In genomic region chr7:44971142-44971541, GRCm38 (mm10) we compare ENCODE assay signal across 10 mouse cellular contexts. TPM values are rescaled to one million over a fixed set of nuclear protein-coding genes. Genes with fewer than 3 reads are reported as not detected.
A peak's percentile ranks its signal among the peaks of the same experiment; 100 is the strongest.
DNase-seq lines count a peak whose midpoint lies in the region; ATAC-seq lines count a peak whose summit lies in the region.
"Had no signal": no experiment of that assay in that cellular context is flagged by ENCODE, and none has a peak within 500 bp of the region (broad histone marks: within the 10 kb centered on the region; RNA-seq: fewer than 3 reads in every experiment).

No protein-coding gene starts in this region.

- H3K9me3 ChIP-seq in heart, embryonic 16.5 days (replicated peaks; ENCODE audit: control insufficient read depth, low read length): no peaks in the 10 kb centered on the region
- H3K9me3 ChIP-seq in embryonic facial prominence, embryonic 12.5 days: no peaks in the 10 kb centered on the region
- no peaks in the 10 kb centered on the region for H3K9me3 ChIP-seq in hindbrain, embryonic 16.5 days (ENCODE audit: control insufficient read depth, low read length)
- no peaks in the 10 kb centered on the region for H3K9me3 ChIP-seq in midbrain, embryonic 13.5 days

- WGBS in heart, embryonic 16.5 days: 63% methylated on average over 7 of the region's 7 CpGs
- WGBS in embryonic facial prominence, embryonic 12.5 days: 73% methylated on average over 7 of the region's 7 CpGs
- WGBS in hindbrain, embryonic 16.5 days: 68% methylated on average over 7 of the region's 7 CpGs
- 78% methylated on average over 7 of the region's 7 CpGs for WGBS in midbrain, embryonic 13.5 days

- no peaks in the 10 kb centered on the region for H3K27me3 ChIP-seq in heart, embryonic 16.5 days (ENCODE audit: control insufficient read depth, insufficient read depth, low read length)
- H3K27me3 ChIP-seq in embryonic facial prominence, embryonic 12.5 days: no peaks in the 10 kb centered on the region
- no peaks in the 10 kb centered on the region for H3K27me3 ChIP-seq in hindbrain, embryonic 16.5 days (replicated peaks; ENCODE audit: control insufficient read depth, insufficient read depth, low read length)
- no peaks in the 10 kb centered on the region for H3K27me3 ChIP-seq in midbrain, embryonic 13.5 days

- intact Hi-C loops in heart, postnatal 25 days (cut with DNase I): no loop called here

- H3K4me2 ChIP-seq in heart, embryonic 16.5 days (ENCODE audit: low read depth, low read length): peak overlapping the region; percentile 96
- H3K4me2 ChIP-seq in embryonic facial prominence, embryonic 12.5 days (replicated peaks): peak overlapping the region; percentile 75
- H3K4me2 ChIP-seq in hindbrain, embryonic 16.5 days (ENCODE audit: low read length): peak overlapping the region; percentile 64
- peak overlapping the region; percentile 77 for H3K4me2 ChIP-seq in midbrain, embryonic 13.5 days (replicated peaks)

- H3K4me3 ChIP-seq in heart, embryonic 16.5 days (ENCODE audit: low read length): peak overlapping the region; percentile 70
- peak overlapping the region; percentile 48 for H3K4me3 ChIP-seq in embryonic facial prominence, embryonic 12.5 days
- peak overlapping the region; percentile 46 for H3K4me3 ChIP-seq in hindbrain, embryonic 16.5 days (ENCODE audit: low read length)
- peak overlapping the region; percentile 55 for H3K4me3 ChIP-seq in midbrain, embryonic 13.5 days (replicated peaks)

- H3K9ac ChIP-seq in heart, embryonic 16.5 days (ENCODE audit: low read length): peak overlapping the region; percentile 75; the same call in 1 of the 2 replicates
- H3K9ac ChIP-seq in embryonic facial prominence, embryonic 12.5 days: peak overlapping the region; percentile 65
- H3K9ac ChIP-seq in hindbrain, embryonic 16.5 days (ENCODE audit: low read depth, low read length): peak overlapping the region; percentile 46
- peak overlapping the region; percentile 71 for H3K9ac ChIP-seq in midbrain, embryonic 13.5 days (replicated peaks)

- peaks cover 1% of the 10 kb centered on the region; the same call in 1 of the 2 replicates for H3K36me3 ChIP-seq in heart, embryonic 16.5 days (ENCODE audit: control insufficient read depth, insufficient read depth)
- H3K36me3 ChIP-seq in embryonic facial prominence, embryonic 12.5 days: peaks cover 26% of the 10 kb centered on the region
- H3K36me3 ChIP-seq in hindbrain, embryonic 16.5 days (ENCODE audit: control insufficient read depth, insufficient read depth, low read length): peaks cover 6% of the 10 kb centered on the region
- H3K36me3 ChIP-seq in midbrain, embryonic 13.5 days: peaks cover 29% of the 10 kb centered on the region

- DNase-seq in heart, postnatal 25 days (ENCODE audit: low spot score): no peak
- no peak for DNase-seq in yolk sac, embryonic 10.5 days (ENCODE audit: low spot score)
- no peak for DNase-seq in layer of hippocampus, postnatal 25 days (ENCODE audit: extremely low spot score in 1 of 2, low spot score in 1 of 2)
- no peak for DNase-seq in ovary, postnatal 14 days (ENCODE audit: low spot score)
- DNase-seq: kidney, postnatal 14 days had no signal

- H3K27ac ChIP-seq in heart, embryonic 16.5 days (ENCODE audit: low read length): no peak overlapping the region
- peak overlapping the region; percentile 89 for H3K27ac ChIP-seq in embryonic facial prominence, embryonic 12.5 days
- H3K27ac ChIP-seq in hindbrain, embryonic 16.5 days (ENCODE audit: low read depth, low read length): peak overlapping the region; percentile 67
- H3K27ac ChIP-seq in midbrain, embryonic 13.5 days: peak overlapping the region; percentile 86

- ATAC-seq in heart, embryonic 16.5 days (replicated peaks; ENCODE audit: extremely low read depth, insufficient read depth, low FRiP score): no peak
- ATAC-seq in embryonic facial prominence, embryonic 12.5 days (ENCODE audit: insufficient number of reproducible peaks, insufficient read depth, low FRiP score, low TSS enrichment): no peak
- ATAC-seq in hindbrain, embryonic 16.5 days: no peak
- ATAC-seq in midbrain, embryonic 13.5 days: no peak

- peaks cover 12% of the 10 kb centered on the region for H3K4me1 ChIP-seq in heart, embryonic 16.5 days (ENCODE audit: control insufficient read depth, insufficient read depth, low read length)
- H3K4me1 ChIP-seq in embryonic facial prominence, embryonic 12.5 days: peaks cover 21% of the 10 kb centered on the region
- peaks cover 36% of the 10 kb centered on the region for H3K4me1 ChIP-seq in hindbrain, embryonic 16.5 days (ENCODE audit: control insufficient read depth, insufficient read depth, low read depth, low read length)
- H3K4me1 ChIP-seq in midbrain, embryonic 13.5 days (replicated peaks): peaks cover 50% of the 10 kb centered on the region

RNA-seq across cellular contexts. Expression of gene Cpt1c, which starts 3.5 kb away (rescaled TPM):
- polyA plus RNA-seq in heart, embryonic 16.5 days (2015; fragmentation: Nextera tagmentation; extraction: Ambion mirVana): 7.6 and 8.9 TPM in 2 replicates
- total RNA-seq in heart, postnatal 25 days (2021): 1 to 10 TPM; 2.7 to 3.1 TPM
- 32.9 and 35.6 TPM in 2 replicates for polyA plus RNA-seq in embryonic facial prominence, embryonic 12.5 days (2016; fragmentation: Nextera tagmentation; extraction: Ambion mirVana)
- 58.6 and 59.7 TPM in 2 replicates for polyA plus RNA-seq in hindbrain, embryonic 16.5 days (2015; fragmentation: Nextera tagmentation; extraction: Ambion mirVana)
- 47.0 and 56.0 TPM in 2 replicates for polyA plus RNA-seq in midbrain, embryonic 13.5 days (2015; fragmentation: Nextera tagmentation; extraction: Ambion mirVana)
- 100 to 1,000 TPM; 117 to 128 TPM for total RNA-seq in layer of hippocampus, postnatal 25 days (2021)
- total RNA-seq: neutrophil, adult 5-6 weeks had no signal

RNA-seq across cellular contexts. Expression of gene Prmt1, which starts 15.2 kb away (rescaled TPM):
- 355 and 387 TPM in 2 replicates for polyA plus RNA-seq in heart, embryonic 16.5 days (2015; fragmentation: Nextera tagmentation; extraction: Ambion mirVana)
- total RNA-seq in heart, postnatal 25 days (2021): 100 to 1,000 TPM; 105 to 111 TPM
- polyA plus RNA-seq in embryonic facial prominence, embryonic 12.5 days (2016; fragmentation: Nextera tagmentation; extraction: Ambion mirVana): 660 and 677 TPM in 2 replicates
- polyA plus RNA-seq in hindbrain, embryonic 16.5 days (2015; fragmentation: Nextera tagmentation; extraction: Ambion mirVana): 629 and 637 TPM in 2 replicates
- polyA plus RNA-seq in midbrain, embryonic 13.5 days (2015; fragmentation: Nextera tagmentation; extraction: Ambion mirVana): 784 and 789 TPM in 2 replicates
- total RNA-seq in layer of hippocampus, postnatal 25 days (2021): 100 to 1,000 TPM; 161 to 174 TPM

RNA-seq across cellular contexts. Expression of gene Irf3, which starts 26.3 kb away (rescaled TPM):
- polyA plus RNA-seq in heart, embryonic 16.5 days (2015; fragmentation: Nextera tagmentation; extraction: Ambion mirVana): 71.4 and 73.6 TPM in 2 replicates
- total RNA-seq in heart, postnatal 25 days (2021): 10 to 100 TPM; 28.3 to 30.9 TPM
- polyA plus RNA-seq in embryonic facial prominence, embryonic 12.5 days (2016; fragmentation: Nextera tagmentation; extraction: Ambion mirVana): 93.3 and 95.7 TPM in 2 replicates
- polyA plus RNA-seq in hindbrain, embryonic 16.5 days (2015; fragmentation: Nextera tagmentation; extraction: Ambion mirVana): 63.5 and 65.4 TPM in 2 replicates
- polyA plus RNA-seq in midbrain, embryonic 13.5 days (2015; fragmentation: Nextera tagmentation; extraction: Ambion mirVana): 63.0 and 70.7 TPM in 2 replicates
- total RNA-seq in layer of hippocampus, postnatal 25 days (2021): 10 to 100 TPM; 39.5 to 40.1 TPM

RNA-seq across cellular contexts. Expression of gene Bcl2l12, which starts 27.4 kb away (rescaled TPM):
- polyA plus RNA-seq in heart, embryonic 16.5 days (2015; fragmentation: Nextera tagmentation; extraction: Ambion mirVana): 32.2 and 33.3 TPM in 2 replicates
- total RNA-seq in heart, postnatal 25 days (2021): 10 to 100 TPM; 10.2 to 11.2 TPM
- polyA plus RNA-seq in embryonic facial prominence, embryonic 12.5 days (2016; fragmentation: Nextera tagmentation; extraction: Ambion mirVana): 79.9 and 83.5 TPM in 2 replicates
- 10.2 and 15.7 TPM in 2 replicates for polyA plus RNA-seq in hindbrain, embryonic 16.5 days (2015; fragmentation: Nextera tagmentation; extraction: Ambion mirVana)
- polyA plus RNA-seq in midbrain, embryonic 13.5 days (2015; fragmentation: Nextera tagmentation; extraction: Ambion mirVana): 21.3 and 21.6 TPM in 2 replicates
- 1 to 10 TPM; 1.9 to 3.4 TPM for total RNA-seq in layer of hippocampus, postnatal 25 days (2021)

RNA-seq across cellular contexts. Expression of gene Tsks, which starts 28.1 kb away (rescaled TPM):
- 0.12 and 0.40 TPM in 2 replicates for polyA plus RNA-seq in heart, embryonic 16.5 days (2015; fragmentation: Nextera tagmentation; extraction: Ambion mirVana)
- not detected for total RNA-seq in heart, postnatal 25 days (2021)
- 0.11 and 0.19 TPM in 2 replicates for polyA plus RNA-seq in embryonic facial prominence, embryonic 12.5 days (2016; fragmentation: Nextera tagmentation; extraction: Ambion mirVana)
- polyA plus RNA-seq in hindbrain, embryonic 16.5 days (2015; fragmentation: Nextera tagmentation; extraction: Ambion mirVana): 0.15 TPM in 1 of 2 replicates, not detected in the other
- 0.17 TPM in 1 of 2 replicates, not detected in the other for polyA plus RNA-seq in midbrain, embryonic 13.5 days (2015; fragmentation: Nextera tagmentation; extraction: Ambion mirVana)
- total RNA-seq in layer of hippocampus, postnatal 25 days (2021): 1 to 10 TPM in 1 of 2 experiments, under 1 TPM in 1; 0.73 to 1.0 TPM
- total RNA-seq: neutrophil, adult 5-6 weeks had no signal
